Mouse (Mus musculus): ENCODE measurements around the gene Scyl2. TPM values are rescaled to one million over a fixed set of nuclear protein-coding genes. Genes with fewer than 3 reads are reported as not detected.

The Scyl2 gene
- polyA plus RNA-seq, 1 experiment = 41.9 TPM

DNA sequence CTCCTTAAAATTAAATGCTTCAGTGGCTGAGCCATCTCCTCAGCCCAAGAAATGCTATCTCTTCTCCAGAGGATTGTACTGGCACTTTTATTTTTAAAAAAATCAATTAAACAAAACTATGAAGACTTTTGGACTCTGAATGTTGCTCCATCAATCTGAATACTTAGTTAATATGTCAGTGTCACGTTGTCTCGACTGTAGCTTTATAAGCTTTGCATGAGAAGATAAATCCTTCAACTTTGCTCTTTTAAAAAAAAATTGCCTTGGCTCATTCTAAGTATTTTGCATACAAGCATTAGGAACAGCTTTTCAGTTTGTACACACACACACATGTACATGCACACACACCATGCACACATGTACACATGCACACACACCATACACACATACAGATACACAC is 61.9 kb downstream of the Scyl2 start:
- TF ChIP-seq CTCF (IDR thresholded peaks at IDR 0.05; ENCODE audit: borderline replicate concordance, insufficient read depth, low read length) = no peak
- TF ChIP-seq POLR2A (IDR thresholded peaks at IDR 0.05; ENCODE audit: low read depth, low read length) = no peak

DNA sequence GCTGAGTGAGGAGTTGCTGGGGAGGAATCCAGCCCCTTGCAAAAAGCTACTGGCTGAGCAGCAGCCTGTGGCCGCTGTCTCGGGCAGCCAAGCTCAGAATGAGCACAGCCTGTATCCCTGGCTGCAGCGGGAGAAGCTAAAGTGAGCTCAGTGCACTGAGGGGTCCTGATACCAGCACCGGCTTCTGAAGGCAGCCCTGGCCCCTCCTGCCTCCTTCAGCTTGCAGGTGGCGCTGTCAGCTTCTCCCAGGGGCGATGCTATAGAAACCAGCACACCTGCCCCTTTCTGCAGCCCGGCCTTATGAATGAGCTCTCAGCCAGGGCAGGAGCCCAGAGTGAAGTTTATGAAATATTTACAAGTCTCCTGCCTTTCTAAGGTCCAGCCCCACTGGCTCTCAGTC is 65.0 kb downstream of the Scyl2 start, which contains the start of gene Slc17a8:
Gene Slc17a8 (minus strand): TSS at position 125 of the 400 bp plus-strand sequence.
- Histone ChIP-seq H3K4me1 (ENCODE audit: control insufficient read depth, insufficient read depth, low read length) (no peaks in the 10 kb centered on the region), H3K27ac (ENCODE audit: insufficient read depth, low read length) (no peak within 1 kb of the TSS), H3K4me3 (ENCODE audit: insufficient read depth, low read length) (no peak within 1 kb of the TSS)
- TF ChIP-seq POLR2A (IDR thresholded peaks at IDR 0.05; ENCODE audit: low read depth, low read length) = no peak
- no peak for TF ChIP-seq CTCF (IDR thresholded peaks at IDR 0.05; ENCODE audit: borderline replicate concordance, insufficient read depth, low read length)

More for the DNA sequence above, 61.9 kb downstream of the Scyl2 start:
- no peak overlapping the region for H3K27ac ChIP-seq (ENCODE audit: insufficient read depth, low read length)
- H3K4me3 ChIP-seq (ENCODE audit: insufficient read depth, low read length) = no peak overlapping the region
- H3K4me1 ChIP-seq (ENCODE audit: control insufficient read depth, insufficient read depth, low read length) = no peaks in the 10 kb centered on the region

- H3K4me1 ChIP-seq (ENCODE audit: control insufficient read depth, insufficient read depth, low read length) = peaks cover 8% of the 10 kb centered on the region; the same call in 1 of the 2 replicates
- no peak overlapping the region for H3K4me3 ChIP-seq (ENCODE audit: insufficient read depth, low read length)
- TF ChIP-seq POLR2A (IDR thresholded peaks at IDR 0.05; ENCODE audit: low read depth, low read length) (no peak), CTCF (IDR thresholded peaks at IDR 0.05; ENCODE audit: borderline replicate concordance, insufficient read depth, low read length) (no peak)
- 0 out of 2 replicates have a peak overlapping the region, but pooled peaks have one; percentile 10 for H3K27ac ChIP-seq (ENCODE audit: insufficient read depth, low read length)
These were observed 86.8 kb downstream of the Scyl2 start for GRCm38 (mm10) chr10:89599311-89599710.

- TF ChIP-seq POLR2A (IDR thresholded peaks at IDR 0.05; ENCODE audit: low read depth, low read length) (no peak), CTCF (IDR thresholded peaks at IDR 0.05; ENCODE audit: borderline replicate concordance, insufficient read depth, low read length) (no peak)
- H3K4me3 ChIP-seq (ENCODE audit: insufficient read depth, low read length) = no peak overlapping the region
- peaks cover 8% of the 10 kb centered on the region; the same call in 1 of the 2 replicates for H3K4me1 ChIP-seq (ENCODE audit: control insufficient read depth, insufficient read depth, low read length)
- H3K27ac ChIP-seq (ENCODE audit: insufficient read depth, low read length) = no peak overlapping the region
These were observed 88.8 kb downstream of the Scyl2 start for GRCm38 (mm10) chr10:89597275-89597674.

- TF ChIP-seq POLR2A (IDR thresholded peaks at IDR 0.05; ENCODE audit: low read depth, low read length) = no peak
- TF ChIP-seq CTCF (IDR thresholded peaks at IDR 0.05; ENCODE audit: borderline replicate concordance, insufficient read depth, low read length) = no peak
- no peak overlapping the region for H3K27ac ChIP-seq (ENCODE audit: insufficient read depth, low read length)
- no peak overlapping the region for H3K4me3 ChIP-seq (ENCODE audit: insufficient read depth, low read length)
- peaks cover 8% of the 10 kb centered on the region; the same call in 1 of the 2 replicates for H3K4me1 ChIP-seq (ENCODE audit: control insufficient read depth, insufficient read depth, low read length)
These were observed 90.2 kb downstream of the Scyl2 start for GRCm38 (mm10) chr10:89595935-89596334.

GRCm38 (mm10) chr10:89595514-89595913 is 90.6 kb downstream of the Scyl2 start:
- Histone ChIP-seq H3K4me1 (ENCODE audit: control insufficient read depth, insufficient read depth, low read length) (peaks cover 8% of the 10 kb centered on the region; the same call in 1 of the 2 replicates), H3K4me3 (ENCODE audit: insufficient read depth, low read length) (no peak overlapping the region), H3K27ac (ENCODE audit: insufficient read depth, low read length) (no peak overlapping the region)
- TF ChIP-seq POLR2A (IDR thresholded peaks at IDR 0.05; ENCODE audit: low read depth, low read length) (no peak), CTCF (IDR thresholded peaks at IDR 0.05; ENCODE audit: borderline replicate concordance, insufficient read depth, low read length) (no peak)

- TF ChIP-seq CTCF (IDR thresholded peaks at IDR 0.05; ENCODE audit: borderline replicate concordance, insufficient read depth, low read length) (no peak), POLR2A (IDR thresholded peaks at IDR 0.05; ENCODE audit: low read depth, low read length) (no peak)
- Histone ChIP-seq H3K27ac (ENCODE audit: insufficient read depth, low read length) (no peak overlapping the region), H3K4me1 (ENCODE audit: control insufficient read depth, insufficient read depth, low read length) (peaks cover 4% of the 10 kb centered on the region; the same call in 1 of the 2 replicates), H3K4me3 (ENCODE audit: insufficient read depth, low read length) (no peak overlapping the region)
These were observed 91.8 kb downstream of the Scyl2 start for GRCm38 (mm10) chr10:89594309-89594708.

DNA sequence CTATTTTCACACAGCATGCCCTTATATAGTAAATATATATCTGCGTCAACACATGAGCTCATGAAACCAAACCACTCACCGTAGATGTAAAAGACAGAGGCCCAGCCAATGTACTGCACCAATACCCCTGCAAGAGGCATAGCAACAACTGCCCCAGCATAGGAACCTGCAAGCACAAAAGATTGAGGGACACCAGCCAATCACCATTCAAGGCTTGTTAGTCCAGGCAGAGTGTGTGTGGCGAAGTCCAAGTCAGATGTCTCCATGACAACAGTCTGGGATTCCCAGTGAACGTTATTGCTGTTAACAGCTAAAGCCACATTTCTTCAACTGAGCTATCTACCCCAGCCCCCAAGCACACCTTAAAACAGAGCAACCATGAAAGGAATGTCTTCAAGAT is 93.3 kb downstream of the Scyl2 start:
- H3K4me3 ChIP-seq (ENCODE audit: insufficient read depth, low read length) = no peak overlapping the region
- TF ChIP-seq CTCF (IDR thresholded peaks at IDR 0.05; ENCODE audit: borderline replicate concordance, insufficient read depth, low read length) = no peak
- no peak for TF ChIP-seq POLR2A (IDR thresholded peaks at IDR 0.05; ENCODE audit: low read depth, low read length)
- no peak overlapping the region for H3K27ac ChIP-seq (ENCODE audit: insufficient read depth, low read length)
- no peaks in the 10 kb centered on the region for H3K4me1 ChIP-seq (ENCODE audit: control insufficient read depth, insufficient read depth, low read length)

DNA sequence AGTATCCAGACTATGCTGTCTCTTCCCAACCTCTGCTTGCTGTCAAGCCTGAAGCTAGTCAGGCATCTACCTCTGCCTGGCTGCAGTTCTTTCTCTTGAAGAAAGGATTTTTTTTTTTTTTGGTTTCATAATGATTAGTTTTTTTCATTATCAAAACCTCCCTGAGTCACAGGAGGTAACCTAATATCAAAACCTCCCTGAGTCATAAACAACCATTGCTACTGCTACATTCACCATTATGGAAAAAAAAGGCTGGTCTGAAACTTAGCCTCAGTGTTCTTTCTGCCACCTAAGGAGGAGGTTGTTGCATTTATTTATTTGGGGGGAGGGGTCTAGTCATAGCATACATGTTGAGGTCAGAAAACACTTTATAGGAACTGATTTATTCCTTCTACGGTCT is 96.2 kb downstream of the Scyl2 start:
- TF ChIP-seq POLR2A (IDR thresholded peaks at IDR 0.05; ENCODE audit: low read depth, low read length) = no peak
- TF ChIP-seq CTCF (IDR thresholded peaks at IDR 0.05; ENCODE audit: borderline replicate concordance, insufficient read depth, low read length) = no peak
- Histone ChIP-seq H3K27ac (ENCODE audit: insufficient read depth, low read length) (no peak overlapping the region), H3K4me1 (ENCODE audit: control insufficient read depth, insufficient read depth, low read length) (no peaks in the 10 kb centered on the region), H3K4me3 (ENCODE audit: insufficient read depth, low read length) (no peak overlapping the region)

Other genes starting within 250 kb of the Scyl2 start
- 11.9 and 12.1 TPM in 2 replicates for gene Gas2l3, start 242.3 kb downstream of the Scyl2 start, polyA plus RNA-seq (2011; ENCODE audit: insufficient read length, low read depth, missing spikeins)
- gene Nr1h4, start 152.7 kb downstream of the Scyl2 start, polyA plus RNA-seq (2011; ENCODE audit: insufficient read length, low read depth, missing spikeins) = not detected in 2 replicates
- 0.12 TPM in 1 of 2 replicates, not detected in the other for gene Slc17a8, start 65.0 kb downstream of the Scyl2 start, polyA plus RNA-seq (2011; ENCODE audit: insufficient read length, low read depth, missing spikeins)
- 12.5 and 13.4 TPM in 2 replicates for gene Actr6, start 46.0 kb upstream of the Scyl2 start, polyA plus RNA-seq (2011; ENCODE audit: insufficient read length, low read depth, missing spikeins)
- 58.4 and 76.4 TPM in 2 replicates for gene Uhrf1bp1l, start 58.7 kb upstream of the Scyl2 start, polyA plus RNA-seq (2011; ENCODE audit: insufficient read length, low read depth, missing spikeins)
- 6.3 and 6.4 TPM in 2 replicates for gene Anks1b, start 187.2 kb upstream of the Scyl2 start, polyA plus RNA-seq (2011; ENCODE audit: insufficient read length, low read depth, missing spikeins)